Mouse (Mus musculus): ENCODE results near the gene Ubn1. TPM values are rescaled to one million over a fixed set of nuclear protein-coding genes. Genes with fewer than 3 reads are reported as not detected.

Gene Ubn1
- polyA plus RNA-seq, 1 experiment from 2014 or later = 15.0 TPM

GRCm38 (mm10) chr16:5093285-5093684, 43.4 kb downstream of the Ubn1 start:
- no peak overlapping the region for H3K4me2 ChIP-seq (replicated peaks; ENCODE audit: low read depth, low read length)
- DNase-seq (ENCODE audit: low spot score) = no peak
- H3K9me3 ChIP-seq (ENCODE audit: low read length) = no peaks in the 10 kb centered on the region
- H3K4me3 ChIP-seq (ENCODE audit: low read depth, low read length) = no peak overlapping the region
- H3K27ac ChIP-seq (ENCODE audit: low read length) = no peak overlapping the region
- no peaks in the 10 kb centered on the region for H3K27me3 ChIP-seq (replicated peaks; ENCODE audit: insufficient read depth, low read length)
- peaks cover 4% of the 10 kb centered on the region; the same call in 1 of the 2 replicates for H3K36me3 ChIP-seq (ENCODE audit: insufficient read depth, low read length)
- TF ChIP-seq EP300 (IDR thresholded peaks at IDR 0.05) (no peak), CTCF (IDR thresholded peaks at IDR 0.05) (no peak)
- ATAC-seq = no peak
- WGBS = 55% methylated on average over 5 of the region's 5 CpGs
- no peaks in the 10 kb centered on the region; the same call in 1 of the 2 replicates for H3K4me1 ChIP-seq (ENCODE audit: insufficient read depth, low read depth, low read length)
- H3K9ac ChIP-seq (replicated peaks; ENCODE audit: low read depth) = no peak overlapping the region

GRCm38 (mm10) chr16:5096504-5096903, 46.6 kb downstream of the Ubn1 start:
- no peaks in the 10 kb centered on the region for H3K9me3 ChIP-seq (ENCODE audit: low read length)
- no peaks in the 10 kb centered on the region; the same call in 1 of the 2 replicates for H3K4me1 ChIP-seq (ENCODE audit: insufficient read depth, low read depth, low read length)
- no peak for ATAC-seq
- H3K4me2 ChIP-seq (replicated peaks; ENCODE audit: low read depth, low read length) = no peak overlapping the region
- TF ChIP-seq CTCF (IDR thresholded peaks at IDR 0.05) (no peak), EP300 (IDR thresholded peaks at IDR 0.05) (no peak)
- no peaks in the 10 kb centered on the region for H3K36me3 ChIP-seq (ENCODE audit: insufficient read depth, low read length)
- H3K4me3 ChIP-seq (ENCODE audit: low read depth, low read length) = no peak overlapping the region
- no peak for DNase-seq (ENCODE audit: low spot score)
- no peak overlapping the region for H3K9ac ChIP-seq (replicated peaks; ENCODE audit: low read depth)
- no peaks in the 10 kb centered on the region for H3K27me3 ChIP-seq (replicated peaks; ENCODE audit: insufficient read depth, low read length)
- H3K27ac ChIP-seq (ENCODE audit: low read length) = no peak overlapping the region
- 90% methylated on average over 7 of the region's 8 CpGs for WGBS

- ATAC-seq = no peak
- Histone ChIP-seq H3K36me3 (ENCODE audit: insufficient read depth, low read length) (peaks cover 3% of the 10 kb centered on the region; the same call in 1 of the 2 replicates), H3K9ac (replicated peaks; ENCODE audit: low read depth) (no peak overlapping the region), H3K4me2 (replicated peaks; ENCODE audit: low read depth, low read length) (no peak overlapping the region), H3K4me1 (ENCODE audit: insufficient read depth, low read depth, low read length) (no peaks in the 10 kb centered on the region), H3K27ac (ENCODE audit: low read length) (no peak overlapping the region), H3K9me3 (ENCODE audit: low read length) (no peaks in the 10 kb centered on the region), H3K4me3 (ENCODE audit: low read depth, low read length) (no peak overlapping the region), H3K27me3 (replicated peaks; ENCODE audit: insufficient read depth, low read length) (no peaks in the 10 kb centered on the region)
- TF ChIP-seq CTCF (IDR thresholded peaks at IDR 0.05) (no peak), EP300 (IDR thresholded peaks at IDR 0.05) (no peak)
- DNase-seq (ENCODE audit: low spot score) = no peak
- 69% methylated on average over 6 of the region's 6 CpGs for WGBS
These were observed 51.1 kb downstream of the Ubn1 start for GRCm38 (mm10) chr16:5101000-5101399.

DNA sequence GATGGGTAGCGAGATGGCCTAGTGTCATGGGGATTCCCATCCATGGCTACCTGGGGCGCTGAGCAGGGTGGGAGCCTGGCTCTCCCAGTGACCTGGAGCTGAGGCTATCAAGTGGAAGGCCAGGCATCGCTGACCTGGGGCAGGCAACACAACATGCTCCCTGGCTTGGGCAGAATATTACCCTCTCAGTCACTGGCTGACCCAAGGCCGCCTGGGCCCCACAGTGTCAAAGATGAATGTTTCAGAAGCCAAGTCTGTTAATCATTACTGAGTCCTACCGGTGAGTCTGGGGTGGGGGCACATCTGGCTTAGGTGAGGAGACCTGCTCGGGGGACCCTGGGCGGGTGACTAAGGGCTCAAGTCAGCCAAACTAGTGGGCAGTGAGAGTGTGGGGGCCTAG, 60.0 kb downstream of the Ubn1 start:
- Histone ChIP-seq H3K27ac (ENCODE audit: low read length) (no peak overlapping the region), H3K9me3 (ENCODE audit: low read length) (no peaks in the 10 kb centered on the region), H3K4me2 (replicated peaks; ENCODE audit: low read depth, low read length) (no peak overlapping the region), H3K9ac (replicated peaks; ENCODE audit: low read depth) (no peak overlapping the region), H3K36me3 (ENCODE audit: insufficient read depth, low read length) (no peaks in the 10 kb centered on the region), H3K4me1 (ENCODE audit: insufficient read depth, low read depth, low read length) (no peaks in the 10 kb centered on the region; the same call in 1 of the 2 replicates), H3K4me3 (ENCODE audit: low read depth, low read length) (no peak overlapping the region), H3K27me3 (replicated peaks; ENCODE audit: insufficient read depth, low read length) (no peaks in the 10 kb centered on the region)
- TF ChIP-seq EP300 (IDR thresholded peaks at IDR 0.05) (no peak), CTCF (IDR thresholded peaks at IDR 0.05) (no peak)
- no peak for ATAC-seq
- DNase-seq (ENCODE audit: low spot score) = no peak
- 55% methylated on average over 7 of the region's 7 CpGs for WGBS

GRCm38 (mm10) chr16:5111021-5111420, 61.2 kb downstream of the Ubn1 start:
- H3K4me1 ChIP-seq (ENCODE audit: insufficient read depth, low read depth, low read length) = no peaks in the 10 kb centered on the region; the same call in 1 of the 2 replicates
- no peak overlapping the region for H3K9ac ChIP-seq (replicated peaks; ENCODE audit: low read depth)
- DNase-seq (ENCODE audit: low spot score) = no peak
- 75% methylated on average over 3 of the region's 3 CpGs for WGBS
- no peak for TF ChIP-seq EP300 (IDR thresholded peaks at IDR 0.05)
- no peak overlapping the region for H3K4me2 ChIP-seq (replicated peaks; ENCODE audit: low read depth, low read length)
- ATAC-seq = no peak
- H3K9me3 ChIP-seq (ENCODE audit: low read length) = no peaks in the 10 kb centered on the region
- H3K27me3 ChIP-seq (replicated peaks; ENCODE audit: insufficient read depth, low read length) = no peaks in the 10 kb centered on the region
- no peak overlapping the region for H3K4me3 ChIP-seq (ENCODE audit: low read depth, low read length)
- H3K27ac ChIP-seq (ENCODE audit: low read length) = no peak overlapping the region
- H3K36me3 ChIP-seq (ENCODE audit: insufficient read depth, low read length) = no peaks in the 10 kb centered on the region

GRCm38 (mm10) chr16:5113002-5113550, 63.2 kb downstream of the Ubn1 start:
- Histone ChIP-seq H3K4me1 (ENCODE audit: insufficient read depth, low read depth, low read length) (no peaks in the 10 kb centered on the region; the same call in 1 of the 2 replicates), H3K27ac (ENCODE audit: low read length) (no peak overlapping the region), H3K36me3 (ENCODE audit: insufficient read depth, low read length) (no peaks in the 10 kb centered on the region; the same call in 1 of the 2 replicates), H3K27me3 (replicated peaks; ENCODE audit: insufficient read depth, low read length) (no peaks in the 10 kb centered on the region), H3K4me3 (ENCODE audit: low read depth, low read length) (no peak overlapping the region), H3K4me2 (replicated peaks; ENCODE audit: low read depth, low read length) (no peak overlapping the region), H3K9me3 (ENCODE audit: low read length) (no peaks in the 10 kb centered on the region), H3K9ac (replicated peaks; ENCODE audit: low read depth) (no peak overlapping the region)
- DNase-seq (ENCODE audit: low spot score) (no peak), ATAC-seq (no peak; the same call in 1 of the 2 replicates)
- WGBS = 52% methylated on average over 4 of the region's 4 CpGs
- TF ChIP-seq CTCF (IDR thresholded peaks at IDR 0.05) (no peak), EP300 (IDR thresholded peaks at IDR 0.05) (no peak)

All from lung, postnatal 0 days (tissue).